Mouse (Mus musculus) small intestine, adult 2 months (tissue): ENCODE data around the gene Tpst1.

Experiments used
- CTCF ChIP-seq: fragments of 200-500 bp; IDR thresholded peaks from 2 replicates; pipeline ENCODE4 v1.5.1; 2012; ENCODE audit warnings: low read depth, mild to moderate bottlenecking, control low read depth, inconsistent platforms, low read length, moderate library complexity, mixed read lengths; ENCODE audit not compliant: insufficient replicate concordance, insufficient read length; ENCODE audit errors: extremely low read depth
- POLR2A ChIP-seq: fragments of 200-500 bp; IDR thresholded peaks from 2 replicates; pipeline ENCODE4 v1.6.1; 2012; ENCODE audit warnings: low read depth, mild to moderate bottlenecking, control low read depth, inconsistent platforms, low read length, moderate library complexity

GRCm38 (mm10) chr5:130052955-130053354 is 20.2 kb upstream of the Tpst1 start:
- TF ChIP-seq POLR2A (no peak), CTCF (no peak)
